Mouse (Mus musculus) c-Kit-positive CD71-positive TER-119-negative erythroid progenitor cells, embryonic 14.5 days (primary cell): ENCODE data around the gene Galns.
A peak's percentile ranks its signal among the peaks of the same experiment; 100 is the strongest.
"Not testable (repeated sequence)": the region's sequence is repeated elsewhere in the genome, so short reads cannot be mapped to it uniquely, and the experiment has no call there.

Experiments
- DNase-seq: peaks from one replicate; pipeline ENCODE4 v3.0.0-alpha.2; 2013; ENCODE audit warnings: low read depth

Galns gene

DNA sequence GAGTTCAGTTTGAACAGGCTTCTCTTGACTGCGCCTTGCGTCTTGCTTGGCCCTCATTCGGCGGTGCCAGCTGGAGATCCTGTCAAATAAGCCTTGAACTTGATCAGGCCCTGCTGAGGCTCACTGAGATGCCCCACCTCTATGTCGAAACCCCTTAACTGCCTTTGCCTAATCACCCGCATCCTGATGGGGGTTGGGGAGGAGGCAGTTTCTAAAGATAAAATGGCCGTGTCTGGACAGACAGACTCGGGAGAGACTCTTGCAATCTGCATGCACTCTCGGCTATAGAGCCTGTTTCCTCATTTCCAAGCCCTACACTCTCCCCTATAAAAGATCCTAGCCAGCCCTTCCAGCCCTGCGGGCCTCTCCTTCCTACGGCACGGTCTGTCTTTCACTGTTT is 18.0 kb downstream of the Galns start:
- no peak for DNase-seq

- DNase-seq: no peak
Observed at GRCm38 (mm10) chr8:122586749-122587148, 24.5 kb downstream of the Galns start.

GRCm38 (mm10) chr8:122586171-122586570 is 25.1 kb downstream of the Galns start:
- DNase-seq: no peak

GRCm38 (mm10) chr8:122585411-122585891 is 25.8 kb downstream of the Galns start:
- DNase-seq: no peak

DNA sequence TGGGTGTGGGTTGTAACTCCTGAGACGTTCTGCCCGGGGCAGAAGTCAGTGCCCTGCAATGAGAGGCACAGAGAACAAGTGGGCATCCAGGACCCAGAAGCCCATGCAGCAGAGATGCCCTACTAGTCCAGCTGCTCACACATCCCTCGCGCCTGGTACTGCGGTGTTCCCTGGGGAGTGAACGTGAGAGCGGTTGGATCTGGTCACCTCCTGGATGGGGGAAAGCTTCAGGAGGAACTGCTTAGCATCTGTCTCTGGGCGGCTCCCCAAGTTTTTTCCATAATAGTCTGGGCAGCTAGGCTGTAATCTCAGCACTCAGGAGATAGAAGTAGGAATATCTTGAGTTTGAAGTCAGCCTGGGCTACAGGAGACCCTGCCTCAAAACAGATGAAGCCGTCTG is 26.3 kb downstream of the Galns start:
- DNase-seq: no peak

GRCm38 (mm10) chr8:122580926-122581325 is 30.3 kb downstream of the Galns start:
- no peak for DNase-seq

- no peak for DNase-seq
Observed at GRCm38 (mm10) chr8:122579196-122579595, 32.1 kb downstream of the Galns start.

- DNase-seq: no peak
Observed at GRCm38 (mm10) chr8:122577116-122577515, 34.1 kb downstream of the Galns start.

DNA sequence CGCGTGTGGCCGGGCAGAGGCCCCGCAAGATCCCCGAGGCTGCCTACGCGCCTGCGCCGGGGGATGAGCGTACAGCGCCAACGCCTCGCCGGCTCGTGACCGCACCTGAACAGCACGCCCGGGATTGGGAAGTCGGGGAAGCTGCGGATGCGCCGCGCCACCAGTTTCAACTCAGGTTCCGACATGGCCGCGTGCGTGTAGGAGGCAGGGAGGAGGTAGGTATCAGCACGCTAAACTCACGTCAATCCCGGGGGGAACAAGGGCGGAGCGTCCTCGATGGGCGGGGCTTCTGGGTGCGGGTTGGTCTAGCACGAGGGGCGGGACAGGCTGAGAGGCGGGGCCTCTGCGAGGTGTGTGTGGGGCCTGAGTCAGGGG is 34.6 kb downstream of the Galns start, which contains the start of gene Aprt:
Aprt (minus strand) TSS at position 262 of the 375 bp plus-strand sequence.
- peak; percentile 95 for DNase-seq

GRCm38 (mm10) chr8:122575735-122576647 is 35.3 kb downstream of the Galns start:
- DNase-seq: no peak

GRCm38 (mm10) chr8:122575286-122575685 is 36.0 kb downstream of the Galns start:
- DNase-seq: no peak

- no peak for DNase-seq
Observed at GRCm38 (mm10) chr8:122574667-122575251, 36.5 kb downstream of the Galns start.

DNA sequence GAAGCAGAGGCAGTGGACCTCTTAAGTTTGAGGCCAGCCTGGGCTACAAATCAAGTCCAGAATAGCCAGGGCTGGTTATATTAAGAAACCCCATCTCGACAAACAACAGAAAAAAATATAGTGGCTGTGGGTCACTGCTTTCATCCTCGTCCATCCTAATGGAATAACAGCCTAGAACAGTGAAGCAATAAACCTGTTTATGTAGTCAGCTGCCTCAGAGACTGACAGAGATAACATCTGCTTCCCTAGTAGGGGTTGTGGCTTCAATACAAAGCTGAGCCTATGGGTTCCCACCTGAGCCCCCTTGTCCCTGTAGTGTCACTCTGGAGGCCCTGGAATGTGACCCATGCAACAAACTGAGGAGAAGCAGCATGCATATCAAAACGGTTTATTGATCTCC is 37.0 kb downstream of the Galns start:
- DNase-seq: no peak

- no peak for DNase-seq
Observed at GRCm38 (mm10) chr8:122573577-122573976, 37.7 kb downstream of the Galns start.

DNA sequence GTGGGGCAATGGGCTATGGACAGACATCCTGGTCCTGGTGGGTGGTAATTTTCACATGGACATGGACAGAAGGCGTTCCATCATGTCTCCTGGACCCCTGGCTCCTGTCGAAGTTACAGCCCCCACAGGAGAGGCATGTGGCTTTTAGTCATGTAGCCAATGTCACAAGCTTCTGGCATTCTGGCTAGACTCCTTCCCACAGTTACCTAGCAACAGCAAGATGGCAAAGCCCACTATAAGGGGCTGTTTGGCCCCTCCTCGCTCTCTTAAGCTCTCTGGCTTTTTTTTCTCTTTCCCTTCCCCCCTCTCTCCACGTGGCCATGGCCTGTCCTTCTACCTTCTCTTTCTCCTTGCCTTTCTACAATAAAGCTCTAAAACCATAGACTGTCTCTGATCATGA is 38.1 kb downstream of the Galns start:
- not testable (repeated sequence) for DNase-seq

DNA sequence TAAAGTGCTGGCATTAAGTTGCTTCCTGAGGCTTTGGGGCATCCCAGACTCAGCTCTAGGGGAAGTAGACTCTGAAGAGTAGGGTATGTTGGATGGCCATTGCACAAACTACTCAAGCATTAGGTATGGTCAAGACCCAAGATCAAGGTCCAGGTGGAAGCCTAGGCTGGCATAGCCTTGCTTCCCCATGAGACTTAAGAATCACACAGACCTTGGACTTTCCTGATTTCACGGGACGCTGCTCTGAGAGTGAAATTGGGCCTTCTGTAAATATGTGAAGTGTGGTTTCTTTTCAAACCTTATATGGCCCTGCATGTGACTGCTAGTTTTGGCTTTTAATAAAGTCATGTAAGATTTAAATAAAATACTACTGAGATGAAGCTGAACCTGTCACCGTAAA is 38.5 kb downstream of the Galns start:
- no peak for DNase-seq

DNA sequence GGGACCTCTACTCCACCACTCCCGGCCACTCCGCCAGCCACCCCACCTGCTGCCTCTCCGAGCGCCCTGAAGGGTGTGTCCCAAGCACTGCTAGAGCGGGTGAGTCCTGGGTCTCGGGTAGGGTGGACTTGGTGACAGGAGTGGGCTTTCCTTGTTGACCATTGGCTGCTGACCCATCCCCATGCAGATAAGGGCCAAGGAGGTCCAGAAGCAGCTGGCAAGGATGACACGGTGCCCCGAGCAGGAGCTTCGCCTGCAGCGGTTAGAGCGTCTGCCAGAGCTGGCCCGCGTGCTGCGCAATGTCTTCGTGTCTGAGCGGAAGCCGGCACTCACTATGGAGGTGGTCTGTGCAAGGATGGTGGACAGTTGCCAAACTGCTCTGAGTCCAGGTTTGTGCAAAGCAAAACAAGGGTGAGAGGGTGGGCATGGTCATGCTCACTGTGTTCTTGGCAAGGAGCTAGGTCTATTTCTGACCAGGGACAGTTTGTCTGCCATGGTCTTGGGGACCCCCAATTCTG is 39.5 kb downstream of the Galns start:
- DNase-seq: no peak

DNA sequence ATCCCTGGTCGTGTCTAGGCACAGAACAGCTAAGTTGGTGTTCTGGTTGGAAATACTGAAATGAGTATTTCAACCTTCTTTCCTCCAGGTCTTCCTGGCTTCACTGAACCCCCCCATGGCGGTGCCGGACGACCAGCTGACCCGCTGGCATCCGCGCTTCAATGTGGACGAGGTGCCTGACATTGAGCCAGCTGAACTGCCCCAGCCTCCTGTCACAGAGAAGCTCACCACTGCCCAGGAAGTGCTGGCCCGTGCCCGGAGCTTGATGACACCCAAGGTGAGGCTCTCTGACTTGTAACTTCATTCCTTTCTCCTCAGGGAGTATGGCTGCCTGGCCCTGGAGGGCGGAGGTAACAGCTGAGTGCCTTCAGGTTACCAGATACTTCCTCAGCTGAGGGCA is 40.1 kb downstream of the Galns start:
- DNase-seq: no peak

DNA sequence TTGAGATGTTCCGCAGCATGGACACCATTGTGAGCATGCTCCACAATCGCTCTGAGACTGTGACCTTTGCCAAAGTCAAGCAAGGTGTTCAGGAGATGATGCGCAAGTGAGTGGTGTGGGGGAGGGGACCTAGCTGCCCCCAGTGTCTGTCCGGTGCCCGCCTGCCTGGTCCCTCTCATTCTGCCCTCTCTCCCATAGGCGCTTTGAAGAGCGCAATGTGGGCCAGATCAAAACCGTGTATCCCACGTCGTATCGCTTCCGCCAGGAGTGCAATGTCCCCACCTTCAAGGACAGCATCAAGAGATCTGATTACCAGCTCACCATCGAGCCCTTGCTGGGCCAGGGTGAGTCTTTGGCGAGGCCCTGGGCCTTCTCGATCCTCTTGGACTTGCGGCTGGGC is 41.3 kb downstream of the Galns start:
- DNase-seq: no peak

DNA sequence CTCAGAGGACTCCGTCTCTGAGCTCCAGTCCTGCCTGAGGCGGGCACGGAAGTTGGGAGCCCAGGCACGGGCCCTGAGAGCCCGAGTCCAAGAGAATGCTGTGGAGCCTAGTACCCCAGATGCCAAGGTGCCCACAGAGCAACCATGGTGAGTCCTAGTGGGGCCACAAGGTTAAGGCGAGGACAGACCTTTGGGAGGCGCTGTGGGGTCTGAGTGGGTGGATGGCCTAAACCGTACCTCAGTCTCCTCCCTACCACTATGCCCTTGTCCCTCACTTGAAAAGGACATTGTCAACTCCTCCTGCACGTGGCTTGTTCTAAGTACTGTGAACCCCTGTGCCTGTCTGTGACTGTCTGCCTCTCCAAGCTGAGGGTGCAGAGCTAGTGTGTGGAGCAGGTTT is 41.9 kb downstream of the Galns start:
- DNase-seq: no peak

GRCm38 (mm10) chr8:122568881-122569309 is 42.4 kb downstream of the Galns start:
- no peak for DNase-seq

DNA sequence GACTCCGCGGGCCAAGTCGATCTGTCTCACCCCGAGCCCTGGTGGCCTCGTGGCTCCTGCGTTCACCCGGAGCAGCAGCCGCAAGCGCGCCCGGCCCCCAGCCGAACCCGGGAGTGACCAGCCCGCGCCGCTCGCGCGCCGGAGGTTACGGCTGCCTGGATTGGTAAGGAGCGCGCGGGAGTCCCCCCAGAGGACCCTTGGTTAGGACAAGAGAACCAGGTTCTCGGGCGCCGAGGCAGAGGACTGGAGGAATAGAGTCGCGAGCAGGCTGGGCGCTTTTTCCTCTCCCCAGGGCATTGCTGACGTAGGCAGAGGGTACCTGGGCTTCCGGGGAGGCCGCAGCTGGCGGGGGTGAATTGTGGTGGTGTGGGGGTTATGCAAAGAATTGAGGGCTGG is 43.2 kb downstream of the Galns start:
- no peak for DNase-seq
